Mouse (Mus musculus) liver, embryonic 14.5 days (tissue): ENCODE measurements around the gene Fhl2. TPM values are rescaled to one million over a fixed set of nuclear protein-coding genes. Genes with fewer than 3 reads are reported as not detected.

Source experiments
- ATAC-seq: fragments of 200-750 bp; cut with Nextera tagmentation; 2 replicates; pipeline ENCODE4 v1.8.0; 2017; ENCODE audit warnings: moderate number of reproducible peaks, mild to moderate bottlenecking, moderate library complexity; ENCODE audit not compliant: insufficient read depth
- DNase-seq, 3 experiments: peaks; one replicate each; pipeline ENCODE4 v3.0.0-alpha.2; 2012 to 2013; ENCODE audit warnings: low read depth in 3 of 3, low spot score in 3 of 3
- H3K27ac ChIP-seq: fragments of 300-500 bp; sonication (generic); 2 replicates; pipeline ENCODE4 v1.5.1; 2014; ENCODE audit warnings: moderate library complexity, mild to moderate bottlenecking, control low read depth, inconsistent platforms
- H3K27me3 ChIP-seq: fragments of 300-500 bp; sonication (generic); 2 replicates; pipeline ENCODE4 v1.6.1; 2014; ENCODE audit warnings: mild to moderate bottlenecking, low read length, moderate library complexity; ENCODE audit not compliant: control insufficient read depth, insufficient read depth
- H3K36me3 ChIP-seq: fragments of 300-500 bp; sonication (generic); replicated peaks from 2 replicates; pipeline ENCODE4 v1.6.1; 2014; ENCODE audit warnings: low read depth; ENCODE audit not compliant: control insufficient read depth, insufficient read depth
- H3K4me1 ChIP-seq, 2 experiments: fragments of 200-500 bp in 1 of 2; fragments of 300-500 bp in 1 of 2; sonication (generic) in 1 of 2; replicated peaks; 2 replicates each; pipeline ENCODE4 v1.6.1; 2012 to 2014; ENCODE audit warnings: antibody characterized with exemption in 1 of 2, inconsistent platforms in 1 of 2, low read length in 1 of 2; ENCODE audit not compliant: control insufficient read depth in 2 of 2, insufficient read depth in 2 of 2
- H3K4me2 ChIP-seq: fragments of 300-500 bp; sonication (generic); 2 replicates; pipeline ENCODE4 v1.6.1; 2014; ENCODE audit warnings: low read depth, mild to moderate bottlenecking, control low read depth, moderate library complexity
- H3K4me3 ChIP-seq, 2 experiments: fragments of 200-500 bp in 1 of 2; fragments of 300-500 bp in 1 of 2; sonication (generic) in 1 of 2; 2 replicates each; pipeline ENCODE4 v1.5.1; 2012 to 2014; ENCODE audit warnings: low read depth in 2 of 2, low read length in 2 of 2, mild to moderate bottlenecking in 2 of 2, control low read depth in 1 of 2, inconsistent platforms in 1 of 2, moderate library complexity in 1 of 2; ENCODE audit not compliant: insufficient read depth in 1 of 2
- H3K9ac ChIP-seq: fragments of 300-500 bp; sonication (generic); replicated peaks from 2 replicates; pipeline ENCODE4 v1.6.1; 2014; ENCODE audit warnings: mild to moderate bottlenecking, control low read depth, moderate library complexity
- H3K9me3 ChIP-seq: fragments of 300-500 bp; sonication (generic); 2 replicates; pipeline ENCODE4 v1.6.1; 2016; ENCODE audit warnings: low read length, mixed read lengths; ENCODE audit not compliant: control insufficient read depth
- CTCF ChIP-seq: IDR thresholded peaks from 2 replicates; pipeline ENCODE4 v1.5.1; 2016; ENCODE audit warnings: antibody characterized with exemption, low read depth, control low read depth
- EP300 ChIP-seq: IDR thresholded peaks from 2 replicates; pipeline ENCODE4 v1.6.1; 2016; ENCODE audit warnings: antibody characterized with exemption, low read depth
- WGBS: fragments of 180-500 bp; shearing (Covaris S2); extraction: QIAGEN DNeasy Blood & Tissue Kit; methylation state at CpG from one replicate; pipeline ENCODE4 v1.1.7; 2014; ENCODE audit not compliant: insufficient replicate concordance; 5-methylcytosine and 5-hydroxymethylcytosine counted together
- polyA plus RNA-seq, 2 experiments: library from polyadenylated mRNA; depleted of rRNA in 1 of 2; stranded (reverse) in 1 of 2; unstranded in 1 of 2; fragments of >200 nt; fragmentation: Nextera tagmentation in 1 of 2; extraction: Ambion mirVana in 1 of 2; gene quantifications; 2 replicates each; pipeline versions ENCODE4 v1.2.1 to v1.2.3; 2012 to 2014

The Fhl2 gene
- polyA plus RNA-seq, 2 experiments: 2.3 to 2.9 TPM

GRCm38 (mm10) chr1:43147474-43147873 is 49.3 kb downstream of the Fhl2 start:
- Histone ChIP-seq H3K27ac (no peak overlapping the region), H3K27me3 (no peaks in the 10 kb centered on the region), H3K4me2 (no peak overlapping the region), H3K9ac (no peak overlapping the region), H3K4me1 (no peaks in the 10 kb centered on the region), H3K36me3 (no peaks in the 10 kb centered on the region), H3K9me3 (no peaks in the 10 kb centered on the region), H3K4me3 (no peak overlapping the region)
- TF ChIP-seq EP300 (no peak), CTCF (no peak)
- DNase-seq: no peak
- WGBS: 45% methylated on average over 2 of the region's 2 CpGs
- no peak for ATAC-seq

DNA sequence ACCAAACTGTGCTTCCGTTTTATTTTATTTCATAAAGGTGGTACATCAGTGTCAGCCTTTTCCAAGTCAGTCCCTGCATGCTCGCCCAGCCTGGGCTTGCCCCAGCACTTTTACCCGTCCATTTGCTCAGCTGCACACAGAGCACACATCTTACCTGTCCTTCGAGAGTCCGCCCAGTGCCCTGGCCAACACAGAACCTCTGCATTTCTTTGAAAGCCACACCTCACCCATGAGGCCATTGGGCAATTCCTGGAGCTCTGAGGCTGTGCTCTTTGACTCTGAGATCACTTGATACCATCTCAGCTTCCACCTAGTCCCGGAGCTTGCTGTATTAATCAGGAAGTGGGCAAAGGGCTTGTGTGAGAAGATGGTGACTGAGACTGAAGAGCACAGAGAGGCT is 51.4 kb downstream of the Fhl2 start:
- Histone ChIP-seq H3K36me3 (no peaks in the 10 kb centered on the region), H3K9me3 (no peaks in the 10 kb centered on the region), H3K4me2 (no peak overlapping the region), H3K27me3 (no peaks in the 10 kb centered on the region), H3K27ac (no peak overlapping the region), H3K9ac (no peak overlapping the region), H3K4me1 (no peaks in the 10 kb centered on the region), H3K4me3 (no peak overlapping the region)
- DNase-seq: no peak
- TF ChIP-seq CTCF: no peak
- no peak for TF ChIP-seq EP300
- WGBS: 47% methylated on average over 6 of the region's 6 CpGs
- ATAC-seq: no peak

GRCm38 (mm10) chr1:43144338-43144906 is 52.4 kb downstream of the Fhl2 start:
- H3K27me3 ChIP-seq: no peaks in the 10 kb centered on the region
- no peak overlapping the region for H3K4me2 ChIP-seq
- H3K9ac ChIP-seq: no peak overlapping the region
- H3K36me3 ChIP-seq: no peaks in the 10 kb centered on the region
- H3K4me1 ChIP-seq: no peaks in the 10 kb centered on the region
- TF ChIP-seq CTCF (no peak), EP300 (no peak)
- 64% methylated on average over 8 of the region's 8 CpGs for whole genome bisulfite sequencing
- no peak overlapping the region for H3K4me3 ChIP-seq
- no peak for ATAC-seq
- DNase-seq: no peak
- no peaks in the 10 kb centered on the region for H3K9me3 ChIP-seq
- no peak overlapping the region for H3K27ac ChIP-seq

- Histone ChIP-seq H3K27ac (no peak overlapping the region), H3K9me3 (no peaks in the 10 kb centered on the region), H3K4me1 (no peaks in the 10 kb centered on the region), H3K36me3 (no peaks in the 10 kb centered on the region), H3K4me3 (no peak overlapping the region), H3K4me2 (no peak overlapping the region), H3K27me3 (no peaks in the 10 kb centered on the region), H3K9ac (no peak overlapping the region)
- TF ChIP-seq EP300: no peak
- no peak for TF ChIP-seq CTCF
- 68% methylated on average over 4 of the region's 4 CpGs for WGBS
- ATAC-seq: no peak
- no peak for DNase-seq
These were observed 53.0 kb downstream of the Fhl2 start for GRCm38 (mm10) chr1:43143791-43144190.

- no peaks in the 10 kb centered on the region for H3K9me3 ChIP-seq
- no peak for TF ChIP-seq EP300
- peak; percentile 21; the same call in 1 of the 2 replicates for TF ChIP-seq CTCF
- 67% methylated on average over 4 of the region's 4 CpGs for WGBS
- ATAC-seq (no peak), DNase-seq (no peak)
- H3K4me2 ChIP-seq: no peak overlapping the region
- H3K9ac ChIP-seq: no peak overlapping the region
- no peak overlapping the region for H3K4me3 ChIP-seq
- no peaks in the 10 kb centered on the region for H3K36me3 ChIP-seq
- no peak overlapping the region for H3K27ac ChIP-seq
- H3K4me1 ChIP-seq: no peaks in the 10 kb centered on the region
- H3K27me3 ChIP-seq: no peaks in the 10 kb centered on the region
These were observed 53.5 kb downstream of the Fhl2 start for GRCm38 (mm10) chr1:43143284-43143683.
